Mouse (Mus musculus): Measurements from ENCODE around the gene Edc4. TPM values are rescaled to one million over a fixed set of nuclear protein-coding genes. Genes with fewer than 3 reads are reported as not detected.

Edc4 gene
- polyA plus RNA-seq, 1 experiment from 2014 or later, result 49.3 TPM

GRCm38 (mm10) chr8:105854715-105855216, 25.9 kb upstream of the Edc4 start, which contains the start of gene Thap11:
Gene Thap11, plus strand, starts transcription at chr8:105855132.
- H3K9ac ChIP-seq, result peak within 1 kb of the TSS; percentile 93
- H3K9me3 ChIP-seq, result no peaks in the 10 kb centered on the region
- H3K36me3 ChIP-seq, result no peaks in the 10 kb centered on the region
- H3K27ac ChIP-seq, result peak within 1 kb of the TSS; percentile 89
- peak; percentile 91 for ATAC-seq (ENCODE audit: low FRiP score)
- peak within 1 kb of the TSS; percentile 82 for H3K4me3 ChIP-seq
- no peaks in the 10 kb centered on the region for H3K27me3 ChIP-seq
- under 1% methylated on average over 43 of the region's 43 CpGs for WGBS
- peak within 1 kb of the TSS; percentile 99 for H3K4me2 ChIP-seq
- peaks cover 55% of the 10 kb centered on the region for H3K4me1 ChIP-seq (replicated peaks)

- Histone ChIP-seq H3K4me1 (replicated peaks) (peaks cover 55% of the 10 kb centered on the region), H3K36me3 (no peaks in the 10 kb centered on the region), H3K27me3 (no peaks in the 10 kb centered on the region), H3K9me3 (no peaks in the 10 kb centered on the region), H3K4me2 (peak overlapping the region; percentile 99), H3K9ac (peak overlapping the region; percentile 93), H3K27ac (peak overlapping the region; percentile 89), H3K4me3 (peak overlapping the region; percentile 82)
- peak; percentile 9 for ATAC-seq (ENCODE audit: low FRiP score)
- under 1% methylated on average over 71 of the region's 71 CpGs for WGBS
These were observed 25.2 kb upstream of the Edc4 start for GRCm38 (mm10) chr8:105855248-105856167.

GRCm38 (mm10) chr8:105856168-105856835, 24.4 kb upstream of the Edc4 start:
- WGBS, result 18% methylated on average over 15 of the region's 15 CpGs
- Histone ChIP-seq H3K9ac (peak overlapping the region; percentile 93), H3K4me3 (peak overlapping the region; percentile 82), H3K4me1 (replicated peaks) (peaks cover 53% of the 10 kb centered on the region), H3K27me3 (no peaks in the 10 kb centered on the region), H3K9me3 (no peaks in the 10 kb centered on the region), H3K4me2 (peak overlapping the region; percentile 99), H3K27ac (peak overlapping the region; percentile 89), H3K36me3 (no peaks in the 10 kb centered on the region)
- ATAC-seq (ENCODE audit: low FRiP score), result no peak

- H3K27me3 ChIP-seq, result no peaks in the 10 kb centered on the region
- ATAC-seq (ENCODE audit: low FRiP score), result no peak
- H3K9ac ChIP-seq, result peak overlapping the region; percentile 43
- WGBS, result 93% methylated on average over 5 of the region's 5 CpGs
- no peaks in the 10 kb centered on the region for H3K9me3 ChIP-seq
- no peak overlapping the region for H3K4me2 ChIP-seq
- no peaks in the 10 kb centered on the region for H3K36me3 ChIP-seq
- H3K4me1 ChIP-seq (replicated peaks), result peaks cover 71% of the 10 kb centered on the region
- no peak overlapping the region for H3K27ac ChIP-seq
- no peak overlapping the region for H3K4me3 ChIP-seq
These were observed 22.2 kb upstream of the Edc4 start for GRCm38 (mm10) chr8:105858495-105858894.

GRCm38 (mm10) chr8:105859314-105859713, 21.4 kb upstream of the Edc4 start:
- no peak for ATAC-seq (ENCODE audit: low FRiP score)
- no peaks in the 10 kb centered on the region for H3K27me3 ChIP-seq
- H3K36me3 ChIP-seq, result no peaks in the 10 kb centered on the region
- no peak overlapping the region; the same call in 1 of the 2 replicates for H3K4me2 ChIP-seq
- 83% methylated on average over 5 of the region's 5 CpGs for WGBS
- H3K4me3 ChIP-seq, result no peak overlapping the region
- peaks cover 78% of the 10 kb centered on the region for H3K4me1 ChIP-seq (replicated peaks)
- 0 out of 2 replicates have a peak overlapping the region, but pooled peaks have one; percentile 96 for H3K9ac ChIP-seq
- H3K27ac ChIP-seq, result peak overlapping the region; percentile 96
- no peaks in the 10 kb centered on the region for H3K9me3 ChIP-seq

GRCm38 (mm10) chr8:105860143-105860981, 20.3 kb upstream of the Edc4 start, which contains the start of gene Nutf2:
Gene Nutf2, plus strand, starts transcription at chr8:105860580.
- H3K9ac ChIP-seq, result peak within 1 kb of the TSS; percentile 96
- peaks cover 79% of the 10 kb centered on the region for H3K4me1 ChIP-seq (replicated peaks)
- no peaks in the 10 kb centered on the region for H3K9me3 ChIP-seq
- H3K27me3 ChIP-seq, result no peaks in the 10 kb centered on the region
- no peaks in the 10 kb centered on the region for H3K36me3 ChIP-seq
- H3K4me3 ChIP-seq, result peak within 1 kb of the TSS; percentile 98
- WGBS, result under 1% methylated on average over 59 of the region's 59 CpGs
- peak within 1 kb of the TSS; percentile 96 for H3K27ac ChIP-seq
- ATAC-seq (ENCODE audit: low FRiP score), result peak; percentile 97
- H3K4me2 ChIP-seq, result peak within 1 kb of the TSS; percentile 86

- peak overlapping the region; percentile 98 for H3K4me3 ChIP-seq
- H3K4me2 ChIP-seq, result peak overlapping the region; percentile 86
- peaks cover 15% of the 10 kb centered on the region for H3K36me3 ChIP-seq
- no peaks in the 10 kb centered on the region for H3K27me3 ChIP-seq
- H3K9me3 ChIP-seq, result no peaks in the 10 kb centered on the region
- no peak overlapping the region for H3K27ac ChIP-seq
- peak overlapping the region; percentile 96 for H3K9ac ChIP-seq
- peaks cover 63% of the 10 kb centered on the region for H3K4me1 ChIP-seq (replicated peaks)
- WGBS, result 0% methylated on average over 1 of the region's 1 CpGs
- no peak for ATAC-seq (ENCODE audit: low FRiP score)
These were observed 18.7 kb upstream of the Edc4 start for GRCm38 (mm10) chr8:105861951-105862350.

GRCm38 (mm10) chr8:105866364-105867029, 14.2 kb upstream of the Edc4 start:
- Histone ChIP-seq H3K4me3 (no peak overlapping the region), H3K4me1 (replicated peaks) (peaks cover 27% of the 10 kb centered on the region), H3K36me3 (peaks cover 55% of the 10 kb centered on the region), H3K9me3 (no peaks in the 10 kb centered on the region), H3K27me3 (no peaks in the 10 kb centered on the region), H3K27ac (no peak overlapping the region), H3K4me2 (no peak overlapping the region), H3K9ac (no peak overlapping the region)
- no peak for ATAC-seq (ENCODE audit: low FRiP score)
- WGBS, result 91% methylated on average over 6 of the region's 6 CpGs

- Histone ChIP-seq H3K27me3 (no peaks in the 10 kb centered on the region), H3K36me3 (peaks cover 74% of the 10 kb centered on the region), H3K4me2 (no peak overlapping the region), H3K27ac (no peak overlapping the region), H3K4me3 (no peak overlapping the region), H3K9me3 (no peaks in the 10 kb centered on the region), H3K9ac (no peak overlapping the region), H3K4me1 (replicated peaks) (no peaks in the 10 kb centered on the region)
- ATAC-seq (ENCODE audit: low FRiP score), result no peak
- 91% methylated on average over 6 of the region's 6 CpGs for WGBS
These were observed 6.4 kb upstream of the Edc4 start for GRCm38 (mm10) chr8:105874301-105874700.

- Histone ChIP-seq H3K27ac (no peak overlapping the region), H3K36me3 (peaks cover 92% of the 10 kb centered on the region), H3K4me3 (no peak overlapping the region), H3K9ac (no peak overlapping the region), H3K9me3 (no peaks in the 10 kb centered on the region), H3K27me3 (no peaks in the 10 kb centered on the region), H3K4me1 (replicated peaks) (peaks cover 10% of the 10 kb centered on the region), H3K4me2 (no peak overlapping the region)
- WGBS, result 94% methylated on average over 12 of the region's 12 CpGs
- ATAC-seq (ENCODE audit: low FRiP score), result no peak
These were observed 9.2 kb downstream of the Edc4 start for GRCm38 (mm10) chr8:105889756-105890465.

- Histone ChIP-seq H3K9ac (no peak overlapping the region), H3K9me3 (no peaks in the 10 kb centered on the region), H3K27me3 (no peaks in the 10 kb centered on the region), H3K4me3 (no peak overlapping the region), H3K36me3 (peaks cover 90% of the 10 kb centered on the region), H3K27ac (no peak overlapping the region), H3K4me1 (replicated peaks) (peaks cover 10% of the 10 kb centered on the region), H3K4me2 (no peak overlapping the region)
- ATAC-seq (ENCODE audit: low FRiP score), result no peak
- 94% methylated on average over 6 of the region's 6 CpGs for WGBS
These were observed 10.2 kb downstream of the Edc4 start for GRCm38 (mm10) chr8:105890870-105891269.
